Mouse (Mus musculus) thymus, adult 2 months (tissue): ENCODE results near the gene Zfp473.

Experiments
- CTCF ChIP-seq: fragments of 200-500 bp; IDR thresholded peaks from 2 replicates; pipeline ENCODE4 v1.5.1; 2012; ENCODE audit warnings: mild to moderate bottlenecking, control low read depth, low read length, moderate library complexity, borderline replicate concordance; ENCODE audit not compliant: control insufficient read depth, poor library complexity, insufficient read depth; ENCODE audit errors: extremely low read depth
- POLR2A ChIP-seq: fragments of 200-500 bp; IDR thresholded peaks from 2 replicates; pipeline ENCODE4 v1.6.1; 2012; ENCODE audit warnings: mild to moderate bottlenecking, low read length, control low read depth, moderate library complexity; ENCODE audit not compliant: control insufficient read depth, poor library complexity, insufficient read depth; ENCODE audit errors: extremely low read depth

DNA sequence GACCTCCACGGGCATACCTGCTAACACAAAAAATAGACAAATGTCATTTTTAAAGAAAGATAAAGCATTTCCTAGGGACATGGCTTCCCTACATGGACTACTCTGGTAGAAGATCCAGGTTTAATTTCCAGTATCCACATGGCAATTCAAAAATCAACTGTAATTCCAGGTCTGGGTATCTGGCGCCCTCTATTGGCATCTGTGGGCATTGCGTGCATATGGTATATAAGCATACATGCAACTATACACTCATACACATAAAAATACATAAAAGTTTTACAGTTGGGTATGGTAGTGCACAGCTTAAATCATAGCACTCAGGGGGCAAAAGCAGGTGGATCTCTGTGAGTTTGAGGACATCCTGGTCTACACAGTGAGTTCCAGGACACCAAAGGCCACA, 46.5 kb downstream of the Zfp473 start:
- TF ChIP-seq CTCF: no peak
- no peak for TF ChIP-seq POLR2A
